Mouse (Mus musculus) bone marrow macrophage, adult 2 months (primary cell): ENCODE results near the gene P2ry14. TPM values are rescaled to one million over a fixed set of nuclear protein-coding genes. Genes with fewer than 3 reads are reported as not detected.
A peak's percentile ranks its signal among the peaks of the same experiment; 100 is the strongest.
"Not testable (repeated sequence)": the region's sequence is repeated elsewhere in the genome, so short reads cannot be mapped to it uniquely, and the experiment has no call there.

Experiments
- H3K27ac ChIP-seq: 2 replicates; pipeline ENCODE4 v1.5.1; 2012; ENCODE audit warnings: low read depth, low read length; ENCODE audit not compliant: insufficient read depth
- H3K4me1 ChIP-seq: 2 replicates; pipeline ENCODE4 v1.6.1; 2012; ENCODE audit warnings: low read length; ENCODE audit not compliant: control insufficient read depth, insufficient read depth
- H3K4me3 ChIP-seq: 2 replicates; pipeline ENCODE4 v1.5.1; 2012; ENCODE audit warnings: mild to moderate bottlenecking, low read length, moderate library complexity; ENCODE audit not compliant: insufficient read depth
- CTCF ChIP-seq: IDR thresholded peaks from 2 replicates; pipeline ENCODE4 v1.5.1; 2012; ENCODE audit warnings: low read depth, mild to moderate bottlenecking, low read length, moderate library complexity
- POLR2A ChIP-seq: IDR thresholded peaks from 2 replicates; pipeline ENCODE4 v1.6.1; 2012; ENCODE audit warnings: mild to moderate bottlenecking, low read depth, low read length, borderline replicate concordance
- polyA plus RNA-seq: library from polyadenylated mRNA; stranded (reverse); fragments of >200 nt; gene quantifications from 2 replicates; pipeline ENCODE4 v1.2.4, GENCODE M21; 2012; ENCODE audit not compliant: missing spikeins, insufficient read depth, insufficient read length

The P2ry14 gene
- polyA plus RNA-seq, 1 experiment = 75.6 TPM

- Histone ChIP-seq H3K4me1 (peaks cover 11% of the 10 kb centered on the region), H3K4me3 (no peak overlapping the region), H3K27ac (no peak overlapping the region)
- no peak for TF ChIP-seq CTCF
- TF ChIP-seq POLR2A = no peak
Measured at GRCm38 (mm10) chr3:59080293-59080916, 73.0 kb downstream of the P2ry14 start.

GRCm38 (mm10) chr3:59079327-59079726, 74.1 kb downstream of the P2ry14 start:
- peaks cover 11% of the 10 kb centered on the region for H3K4me1 ChIP-seq
- TF ChIP-seq CTCF (no peak), POLR2A (no peak)
- H3K27ac ChIP-seq = no peak overlapping the region
- H3K4me3 ChIP-seq = no peak overlapping the region

- TF ChIP-seq CTCF (no peak), POLR2A (no peak)
- no peak overlapping the region for H3K4me3 ChIP-seq
- no peak overlapping the region for H3K27ac ChIP-seq
- H3K4me1 ChIP-seq = peaks cover 11% of the 10 kb centered on the region
Measured at GRCm38 (mm10) chr3:59078585-59078984, 74.8 kb downstream of the P2ry14 start.

- Histone ChIP-seq H3K4me3 (no peak overlapping the region), H3K27ac (no peak overlapping the region), H3K4me1 (peaks cover 11% of the 10 kb centered on the region)
- TF ChIP-seq CTCF (no peak), POLR2A (no peak)
Measured at GRCm38 (mm10) chr3:59077278-59077677, 76.1 kb downstream of the P2ry14 start.

- not testable (repeated sequence) for H3K4me3 ChIP-seq, H3K27ac ChIP-seq
- H3K4me1 ChIP-seq = peaks cover 14% of the 10 kb centered on the region
Measured at GRCm38 (mm10) chr3:59069071-59069470, 84.3 kb downstream of the P2ry14 start.

- Histone ChIP-seq H3K4me3 (no peak overlapping the region), H3K4me1 (peaks cover 14% of the 10 kb centered on the region), H3K27ac (peak overlapping the region; percentile 5; the same call in 1 of the 2 replicates)
- no peak for TF ChIP-seq POLR2A
- TF ChIP-seq CTCF = no peak
Measured at GRCm38 (mm10) chr3:59066558-59067294, 86.7 kb downstream of the P2ry14 start.

- Histone ChIP-seq H3K4me1 (peaks cover 14% of the 10 kb centered on the region), H3K4me3 (no peak overlapping the region)
- TF ChIP-seq POLR2A = no peak
- no peak for TF ChIP-seq CTCF
Measured at GRCm38 (mm10) chr3:59065937-59066336, 87.5 kb downstream of the P2ry14 start.

More at GRCm38 (mm10) chr3:59065937-59066336, 87.5 kb downstream of the P2ry14 start:
- H3K27ac ChIP-seq = no peak overlapping the region

Other genes with a start within 250 kb of the P2ry14 start
- gene Med12l, start 147.8 kb downstream of the P2ry14 start, polyA plus RNA-seq = 0.44 and 0.49 TPM in 2 replicates
- 0.98 and 1.1 TPM in 2 replicates for gene Gpr171, start 51.8 kb downstream of the P2ry14 start, polyA plus RNA-seq
- not detected in 2 replicates for gene Gpr87, start 41.5 kb upstream of the P2ry14 start, polyA plus RNA-seq
- 18.7 and 21.0 TPM in 2 replicates for gene P2ry13, start 57.3 kb upstream of the P2ry14 start, polyA plus RNA-seq
- gene P2ry12, start 109.3 kb upstream of the P2ry14 start, polyA plus RNA-seq = 34.6 and 38.6 TPM in 2 replicates
- gene Igsf10, start 190.8 kb upstream of the P2ry14 start, polyA plus RNA-seq = not detected in 2 replicates